Mouse (Mus musculus) embryonic facial prominence, embryonic 15.5 days (tissue): Measurements from ENCODE around the gene Chn2. TPM values are rescaled to one million over a fixed set of nuclear protein-coding genes. Genes with fewer than 3 reads are reported as not detected.
A peak's percentile ranks its signal among the peaks of the same experiment; 100 is the strongest.

ENCODE experiments used
- ATAC-seq: fragments of 200-750 bp; cut with Nextera tagmentation; 2 replicates; pipeline ENCODE4 v1.8.0; 2017; ENCODE audit warnings: low read depth, moderate TSS enrichment; ENCODE audit not compliant: insufficient number of reproducible peaks, low FRiP score, low TSS enrichment
- H3K27ac ChIP-seq: fragments of 300-500 bp; sonication (generic); replicated peaks from 2 replicates; pipeline ENCODE4 v1.5.1; 2015; ENCODE audit warnings: mild to moderate bottlenecking, inconsistent platforms
- H3K27me3 ChIP-seq: fragments of 300-500 bp; sonication (generic); 2 replicates; pipeline ENCODE4 v1.6.1; 2015; ENCODE audit warnings: inconsistent platforms
- H3K36me3 ChIP-seq: fragments of 300-500 bp; sonication (generic); 2 replicates; pipeline ENCODE4 v1.6.1; 2015; ENCODE audit warnings: mild to moderate bottlenecking, inconsistent platforms
- H3K4me1 ChIP-seq: fragments of 300-500 bp; sonication (generic); 2 replicates; pipeline ENCODE4 v1.6.1; 2015; ENCODE audit warnings: inconsistent platforms
- H3K4me2 ChIP-seq: fragments of 300-500 bp; sonication (generic); replicated peaks from 2 replicates; pipeline ENCODE4 v1.6.1; 2015; ENCODE audit warnings: mild to moderate bottlenecking, inconsistent platforms
- H3K4me3 ChIP-seq: fragments of 300-500 bp; sonication (generic); replicated peaks from 2 replicates; pipeline ENCODE4 v1.5.1; 2015; ENCODE audit warnings: mild to moderate bottlenecking, inconsistent platforms
- H3K9ac ChIP-seq: fragments of 300-500 bp; sonication (generic); 2 replicates; pipeline ENCODE4 v1.6.1; 2015; ENCODE audit warnings: inconsistent platforms
- H3K9me3 ChIP-seq: fragments of 300-500 bp; sonication (generic); replicated peaks from 2 replicates; pipeline ENCODE4 v1.6.1; 2016; ENCODE audit warnings: inconsistent platforms
- WGBS: fragments of 180-500 bp; shearing (Covaris S2); methylation state at CpG from one replicate; pipeline ENCODE4 v1.1.7; 2015; 5-methylcytosine and 5-hydroxymethylcytosine counted together
- polyA plus RNA-seq: library from polyadenylated mRNA; unstranded; fragments of >200 nt; fragmentation: Nextera tagmentation; extraction: Ambion mirVana; gene quantifications from 2 replicates; pipeline ENCODE4 v1.2.1, GENCODE M21; 2015

The Chn2 gene
- polyA plus RNA-seq: 11.1 and 12.2 TPM in 2 replicates

- peak; percentile 72 for ATAC-seq
- H3K36me3 ChIP-seq: no peaks in the 10 kb centered on the region
- H3K9me3 ChIP-seq: no peaks in the 10 kb centered on the region
- H3K4me1 ChIP-seq: peaks cover 18% of the 10 kb centered on the region; the same call in 1 of the 2 replicates
- peaks cover 18% of the 10 kb centered on the region for H3K27me3 ChIP-seq
- H3K4me3 ChIP-seq: peak within 1 kb of the TSS; percentile 70
- H3K27ac ChIP-seq: peak within 1 kb of the TSS; percentile 63
- WGBS: 0% methylated on average over 34 of the region's 43 CpGs
- H3K9ac ChIP-seq: peak within 1 kb of the TSS; percentile 62
- peak within 1 kb of the TSS; percentile 99 for H3K4me2 ChIP-seq
Observed at GRCm38 (mm10) chr6:54039357-54039804, at the start of gene Chn2. Gene Chn2, plus strand, starts transcription at chr6:54039554.

GRCm38 (mm10) chr6:53992386-53992785 is 47.0 kb upstream of the Chn2 start:
- no peak overlapping the region for H3K9ac ChIP-seq
- no peak for ATAC-seq
- no peaks in the 10 kb centered on the region for H3K9me3 ChIP-seq
- no peaks in the 10 kb centered on the region for H3K36me3 ChIP-seq
- H3K4me2 ChIP-seq: no peak overlapping the region
- no peak overlapping the region for H3K27ac ChIP-seq
- 58% methylated on average over 3 of the region's 3 CpGs for WGBS
- H3K27me3 ChIP-seq: no peaks in the 10 kb centered on the region
- H3K4me1 ChIP-seq: peaks cover 9% of the 10 kb centered on the region; the same call in 1 of the 2 replicates
- H3K4me3 ChIP-seq: no peak overlapping the region

GRCm38 (mm10) chr6:53995519-53995918 is 43.8 kb upstream of the Chn2 start:
- no peaks in the 10 kb centered on the region for H3K36me3 ChIP-seq
- H3K9ac ChIP-seq: no peak overlapping the region
- 17% methylated on average over 4 of the region's 4 CpGs for WGBS
- H3K27me3 ChIP-seq: no peaks in the 10 kb centered on the region
- no peak overlapping the region for H3K4me3 ChIP-seq
- ATAC-seq: no peak
- no peak overlapping the region for H3K4me2 ChIP-seq
- peaks cover 9% of the 10 kb centered on the region; the same call in 1 of the 2 replicates for H3K4me1 ChIP-seq
- no peak overlapping the region for H3K27ac ChIP-seq
- H3K9me3 ChIP-seq: no peaks in the 10 kb centered on the region

DNA sequence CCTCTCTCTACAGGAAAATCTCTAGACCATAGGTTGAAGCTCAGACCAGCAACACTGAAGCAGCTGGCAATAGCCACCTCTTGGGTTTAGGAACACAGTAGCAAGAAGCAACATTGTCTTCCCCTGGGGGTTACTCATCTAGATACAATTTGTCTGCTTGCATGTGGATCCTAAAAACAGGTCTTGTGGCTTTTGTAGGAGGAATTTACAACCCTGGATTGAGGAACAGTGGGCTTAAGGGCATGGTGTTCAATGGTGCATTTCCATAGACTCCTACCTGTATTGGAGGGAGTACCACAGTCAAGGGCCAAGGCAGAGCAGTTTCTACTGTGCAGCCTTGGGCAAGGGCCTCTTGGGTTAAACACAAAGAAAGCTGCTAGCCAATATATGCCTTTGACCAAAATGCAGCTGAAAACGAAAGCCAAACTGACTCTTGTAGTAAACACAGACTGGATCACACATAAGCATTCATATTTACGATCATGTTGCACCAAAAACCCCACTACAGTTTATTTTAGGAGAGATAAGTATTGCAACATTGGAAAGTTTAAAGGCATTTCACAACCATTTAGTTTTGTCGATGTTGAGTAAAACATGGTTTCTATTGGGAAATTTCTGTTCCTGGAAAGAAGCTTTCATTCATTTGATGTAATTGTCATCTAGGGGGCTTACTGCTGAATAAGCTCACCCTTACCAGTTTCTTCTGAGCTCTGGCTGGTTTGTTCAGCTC is 43.0 kb upstream of the Chn2 start:
- peaks cover 9% of the 10 kb centered on the region; the same call in 1 of the 2 replicates for H3K4me1 ChIP-seq
- no peaks in the 10 kb centered on the region for H3K36me3 ChIP-seq
- no peak overlapping the region for H3K4me3 ChIP-seq
- no peak for ATAC-seq
- no peaks in the 10 kb centered on the region for H3K9me3 ChIP-seq
- no peak overlapping the region for H3K4me2 ChIP-seq
- 85% methylated on average over 3 of the region's 3 CpGs for WGBS
- no peaks in the 10 kb centered on the region for H3K27me3 ChIP-seq
- H3K9ac ChIP-seq: no peak overlapping the region
- H3K27ac ChIP-seq: no peak overlapping the region

- H3K36me3 ChIP-seq: no peaks in the 10 kb centered on the region
- no peaks in the 10 kb centered on the region for H3K9me3 ChIP-seq
- no peak overlapping the region for H3K27ac ChIP-seq
- no peak overlapping the region for H3K4me3 ChIP-seq
- no peak overlapping the region for H3K4me2 ChIP-seq
- peaks cover 4% of the 10 kb centered on the region; the same call in 1 of the 2 replicates for H3K4me1 ChIP-seq
- H3K27me3 ChIP-seq: no peaks in the 10 kb centered on the region
- no peak overlapping the region for H3K9ac ChIP-seq
- 54% methylated on average over 4 of the region's 4 CpGs for WGBS
- ATAC-seq: no peak
Observed at GRCm38 (mm10) chr6:54005302-54005701, 34.1 kb upstream of the Chn2 start.

- 0 out of 2 replicates have a peak overlapping the region, but pooled peaks have one; percentile 12 for H3K4me2 ChIP-seq
- no peak overlapping the region for H3K4me3 ChIP-seq
- H3K27me3 ChIP-seq: no peaks in the 10 kb centered on the region
- no peaks in the 10 kb centered on the region for H3K36me3 ChIP-seq
- H3K9ac ChIP-seq: no peak overlapping the region
- H3K27ac ChIP-seq: no peak overlapping the region
- H3K4me1 ChIP-seq: peaks cover 4% of the 10 kb centered on the region; the same call in 1 of the 2 replicates
- ATAC-seq: no peak
- WGBS: 55% methylated on average over 16 of the region's 16 CpGs
- no peaks in the 10 kb centered on the region for H3K9me3 ChIP-seq
Observed at GRCm38 (mm10) chr6:54008448-54009120, 30.8 kb upstream of the Chn2 start.

DNA sequence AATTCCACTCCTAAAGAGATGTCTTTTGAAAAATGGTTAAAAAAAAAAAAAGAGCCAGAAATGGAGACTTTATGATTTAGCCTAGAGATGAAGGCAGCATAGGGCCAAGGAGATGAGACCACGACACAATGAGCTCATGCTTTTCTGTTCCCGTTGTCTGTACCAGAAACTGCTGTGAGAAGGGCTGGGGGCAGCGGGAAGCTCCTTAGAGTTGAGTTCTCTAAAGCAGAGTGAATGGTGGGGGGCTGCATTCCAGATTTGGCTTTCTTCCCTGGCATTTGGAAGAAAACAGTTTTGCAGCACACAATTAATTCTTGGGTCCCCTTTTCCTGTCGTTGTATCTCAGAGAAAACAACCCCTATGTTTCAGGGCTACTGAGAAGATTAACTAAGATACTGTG is 30.1 kb upstream of the Chn2 start:
- H3K9me3 ChIP-seq: no peaks in the 10 kb centered on the region

DNA sequence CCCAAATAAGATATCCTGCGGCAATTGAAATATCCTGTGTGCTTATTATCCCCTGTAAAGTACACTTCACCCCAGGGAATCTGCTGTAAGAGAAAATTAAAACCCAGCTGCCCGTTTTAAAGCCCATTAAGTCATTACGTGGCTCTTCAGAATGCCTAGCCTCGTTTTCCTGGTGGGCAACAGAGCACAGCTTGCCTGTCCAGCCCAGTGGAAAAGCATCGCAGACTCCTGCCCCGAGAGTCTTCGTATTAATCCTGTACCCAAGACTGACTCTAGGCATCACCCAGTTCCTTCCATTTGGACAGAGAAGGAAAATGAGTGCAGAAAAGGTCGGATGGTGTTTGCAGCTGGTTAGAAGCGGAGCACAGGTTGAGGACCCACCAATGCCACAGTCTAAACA is 29.0 kb upstream of the Chn2 start:
- ATAC-seq: no peak
- Histone ChIP-seq H3K4me3 (no peak overlapping the region), H3K27ac (no peak overlapping the region), H3K4me2 (no peak overlapping the region), H3K9me3 (no peaks in the 10 kb centered on the region), H3K9ac (no peak overlapping the region), H3K36me3 (no peaks in the 10 kb centered on the region), H3K27me3 (no peaks in the 10 kb centered on the region), H3K4me1 (peaks cover 4% of the 10 kb centered on the region; the same call in 1 of the 2 replicates)
- WGBS: 46% methylated on average over 9 of the region's 9 CpGs

More for the DNA sequence above, 30.1 kb upstream of the Chn2 start:
- H3K9ac ChIP-seq: no peak overlapping the region
- H3K27ac ChIP-seq: no peak overlapping the region
- 33% methylated on average over 4 of the region's 4 CpGs for WGBS
- H3K4me3 ChIP-seq: no peak overlapping the region
- H3K4me2 ChIP-seq: no peak overlapping the region
- H3K4me1 ChIP-seq: peaks cover 4% of the 10 kb centered on the region; the same call in 1 of the 2 replicates
- H3K36me3 ChIP-seq: no peaks in the 10 kb centered on the region
- ATAC-seq: no peak
- H3K27me3 ChIP-seq: no peaks in the 10 kb centered on the region

GRCm38 (mm10) chr6:54012163-54012562 is 27.2 kb upstream of the Chn2 start:
- no peaks in the 10 kb centered on the region for H3K27me3 ChIP-seq
- H3K4me2 ChIP-seq: no peak overlapping the region
- peaks cover 4% of the 10 kb centered on the region; the same call in 1 of the 2 replicates for H3K4me1 ChIP-seq
- H3K4me3 ChIP-seq: no peak overlapping the region
- no peak overlapping the region for H3K9ac ChIP-seq
- no peak for ATAC-seq
- no peaks in the 10 kb centered on the region for H3K36me3 ChIP-seq
- WGBS: 90% methylated on average over 1 of the region's 1 CpGs
- no peak overlapping the region for H3K27ac ChIP-seq
- no peaks in the 10 kb centered on the region for H3K9me3 ChIP-seq

DNA sequence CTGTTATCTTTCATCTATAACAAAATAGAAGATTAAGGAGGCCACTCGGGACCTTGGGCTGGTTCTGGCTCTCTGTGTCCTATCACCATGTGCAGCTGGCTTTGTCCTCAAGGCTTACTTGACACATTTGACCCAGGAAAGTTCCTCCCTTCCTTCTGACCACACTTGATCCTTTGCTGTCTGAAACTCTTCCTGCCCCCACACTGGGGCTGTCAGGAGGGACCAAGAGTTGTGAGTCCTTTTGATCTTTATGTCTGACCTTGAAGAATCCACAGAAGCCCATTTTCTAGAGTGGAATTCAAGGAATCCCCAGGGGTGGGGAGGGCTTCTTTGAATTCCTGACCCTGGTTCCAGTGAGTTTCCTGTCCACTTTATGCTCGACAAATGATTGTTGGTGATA is 21.3 kb upstream of the Chn2 start:
- H3K4me3 ChIP-seq: no peak overlapping the region
- no peak overlapping the region for H3K4me2 ChIP-seq
- no peak for ATAC-seq
- no peaks in the 10 kb centered on the region for H3K9me3 ChIP-seq
- H3K27ac ChIP-seq: no peak overlapping the region
- H3K9ac ChIP-seq: no peak overlapping the region
- no peaks in the 10 kb centered on the region for H3K4me1 ChIP-seq
- 28% methylated on average over 2 of the region's 2 CpGs for WGBS
- H3K27me3 ChIP-seq: no peaks in the 10 kb centered on the region
- H3K36me3 ChIP-seq: no peaks in the 10 kb centered on the region

GRCm38 (mm10) chr6:54018861-54019260 is 20.5 kb upstream of the Chn2 start:
- Histone ChIP-seq H3K27ac (no peak overlapping the region), H3K9me3 (no peaks in the 10 kb centered on the region), H3K4me1 (no peaks in the 10 kb centered on the region), H3K27me3 (no peaks in the 10 kb centered on the region), H3K4me2 (no peak overlapping the region), H3K36me3 (no peaks in the 10 kb centered on the region), H3K9ac (no peak overlapping the region), H3K4me3 (no peak overlapping the region)
- ATAC-seq: no peak
- 78% methylated on average over 5 of the region's 5 CpGs for WGBS
